Mouse (Mus musculus): Measurements from ENCODE around the gene Sin3b.
"Not testable (repeated sequence)": the region's sequence is repeated elsewhere in the genome, so short reads cannot be mapped to it uniquely, and the experiment has no call there.

DNA sequence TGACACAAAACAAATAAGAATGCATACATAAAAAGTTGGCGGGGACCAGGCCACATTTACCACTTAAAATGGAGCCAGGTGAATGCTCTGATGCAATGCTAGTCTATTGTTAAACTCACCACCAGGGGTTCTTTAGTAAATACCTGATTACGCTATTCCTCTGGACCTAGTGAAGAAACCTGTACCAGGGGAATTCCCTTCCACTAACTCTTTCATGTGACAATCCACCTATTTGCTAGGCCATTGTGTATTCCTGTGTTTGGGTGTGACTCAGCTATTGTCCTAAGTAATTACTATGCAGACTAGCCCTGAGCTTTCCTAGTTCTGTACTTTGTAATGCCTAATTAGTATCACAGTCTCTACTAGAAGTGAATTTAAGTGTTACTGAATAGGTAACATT lies 46.2 kb upstream of the Sin3b start:
- not testable (repeated sequence) for TF ChIP-seq CTCF (conservative IDR thresholded peaks at IDR 0.05; ENCODE audit: low read length); POU5F1 (IDR thresholded peaks at IDR 0.05; ENCODE audit: borderline replicate concordance, low read length)
- TF ChIP-seq NANOG (IDR thresholded peaks at IDR 0.05; ENCODE audit: borderline replicate concordance, low read length): peak; percentile 74
